Mouse (Mus musculus): Measurements from ENCODE around the gene AC129217.1. TPM values are rescaled to one million over a fixed set of nuclear protein-coding genes. Genes with fewer than 3 reads are reported as not detected.

AC129217.1 gene
- polyA plus RNA-seq, 1 experiment from 2014 or later, result not detected

GRCm38 (mm10) chr19:8888511-8889385 lies 59.2 kb downstream of the AC129217.1 start, which contains the start of the genes 1810009A15Rik and Gm49416:
Gene 1810009A15Rik (plus strand): TSS chr19:8888853.
Gene Gm49416 (plus strand): TSS chr19:8888926.
- peaks cover 16% of the 10 kb centered on the region for H3K4me1 ChIP-seq (ENCODE audit: control insufficient read depth, insufficient read depth, low read length)
- under 1% methylated on average over 58 of the region's 58 CpGs for WGBS
- peak; percentile 96 for ATAC-seq (ENCODE audit: low read depth)

More at GRCm38 (mm10) chr19:8888511-8889385, 59.2 kb downstream of the AC129217.1 start, which contains the start of the genes 1810009A15Rik and Gm49416:
- H3K36me3 ChIP-seq (ENCODE audit: control insufficient read depth, insufficient read depth, low read length), result 0 out of 2 replicates have a peak, but pooled peaks cover 3% of the 10 kb centered on the region
- peak within 1 kb of the TSS; percentile 80 for H3K4me2 ChIP-seq (ENCODE audit: low read depth, low read length)
- no peaks in the 10 kb centered on the region for H3K27me3 ChIP-seq (ENCODE audit: control insufficient read depth, insufficient read depth, low read length)
- H3K27ac ChIP-seq (ENCODE audit: low read depth, low read length), result peak within 1 kb of the TSS; percentile 80
- peak within 1 kb of the TSS; percentile 71 for H3K9ac ChIP-seq (replicated peaks; ENCODE audit: low read depth, low read length)
- H3K9me3 ChIP-seq (ENCODE audit: control insufficient read depth, low read length), result no peaks in the 10 kb centered on the region
- peak within 1 kb of the TSS; percentile 54 for H3K4me3 ChIP-seq (ENCODE audit: low read depth, low read length)

Small RNAs within 50 kb of the gene (microRNA-seq; reads per million reads assigned to microRNA genes)
- not detected for gene Mir5136

Other genes with a start within 250 kb of the AC129217.1 start
- gene Slc22a8, start 238.5 kb upstream of the AC129217.1 start, polyA plus RNA-seq (2014; fragmentation: Nextera tagmentation; extraction: Ambion mirVana), result 5.5 and 7.2 TPM in 2 replicates
- 1.8 TPM in 1 of 2 replicates, not detected in the other for gene Slc22a6, start 211.7 kb upstream of the AC129217.1 start, polyA plus RNA-seq (2014; fragmentation: Nextera tagmentation; extraction: Ambion mirVana)
- 0.19 and 0.26 TPM in 2 replicates for gene Chrm1, start 166.0 kb upstream of the AC129217.1 start, polyA plus RNA-seq (2014; fragmentation: Nextera tagmentation; extraction: Ambion mirVana)
- gene Slc3a2, start 106.4 kb upstream of the AC129217.1 start, polyA plus RNA-seq (2014; fragmentation: Nextera tagmentation; extraction: Ambion mirVana), result 145 and 163 TPM in 2 replicates
- gene Wdr74, start 93.9 kb upstream of the AC129217.1 start, polyA plus RNA-seq (2014; fragmentation: Nextera tagmentation; extraction: Ambion mirVana), result 88.5 and 91.5 TPM in 2 replicates
- gene 1700092M07Rik, start 89.1 kb upstream of the AC129217.1 start, polyA plus RNA-seq (2014; fragmentation: Nextera tagmentation; extraction: Ambion mirVana), result 1.8 and 2.6 TPM in 2 replicates
- 115 and 120 TPM in 2 replicates for gene Stx5a, start 88.4 kb upstream of the AC129217.1 start, polyA plus RNA-seq (2014; fragmentation: Nextera tagmentation; extraction: Ambion mirVana)
- gene Nxf1, start 72.7 kb upstream of the AC129217.1 start, polyA plus RNA-seq (2014; fragmentation: Nextera tagmentation; extraction: Ambion mirVana), result 120 and 140 TPM in 2 replicates
- 223 and 263 TPM in 2 replicates for gene Tmem223, start 58.8 kb upstream of the AC129217.1 start, polyA plus RNA-seq (2014; fragmentation: Nextera tagmentation; extraction: Ambion mirVana)
- 25.9 and 32.7 TPM in 2 replicates for gene Tmem179b, start 55.3 kb upstream of the AC129217.1 start, polyA plus RNA-seq (2014; fragmentation: Nextera tagmentation; extraction: Ambion mirVana)
- 17.7 and 19.0 TPM in 2 replicates for gene Taf6l, start 43.4 kb upstream of the AC129217.1 start, polyA plus RNA-seq (2014; fragmentation: Nextera tagmentation; extraction: Ambion mirVana)
- gene Polr2g, start 31.2 kb upstream of the AC129217.1 start, polyA plus RNA-seq (2014; fragmentation: Nextera tagmentation; extraction: Ambion mirVana), result 141 and 153 TPM in 2 replicates
- gene Zbtb3, start 27.2 kb upstream of the AC129217.1 start, polyA plus RNA-seq (2014; fragmentation: Nextera tagmentation; extraction: Ambion mirVana), result 7.1 and 7.7 TPM in 2 replicates
- 52.2 and 54.3 TPM in 2 replicates for gene Ttc9c, start 10.4 kb upstream of the AC129217.1 start, polyA plus RNA-seq (2014; fragmentation: Nextera tagmentation; extraction: Ambion mirVana)
- gene Hnrnpul2, start 9.8 kb upstream of the AC129217.1 start, polyA plus RNA-seq (2014; fragmentation: Nextera tagmentation; extraction: Ambion mirVana), result 9.1 and 9.5 TPM in 2 replicates
- 86.3 and 94.5 TPM in 2 replicates for gene Bscl2, start 7.7 kb downstream of the AC129217.1 start, polyA plus RNA-seq (2014; fragmentation: Nextera tagmentation; extraction: Ambion mirVana)
- 459 and 608 TPM in 2 replicates for gene Gng3, start 9.4 kb downstream of the AC129217.1 start, polyA plus RNA-seq (2014; fragmentation: Nextera tagmentation; extraction: Ambion mirVana)
- gene Lrrn4cl, start 21.0 kb downstream of the AC129217.1 start, polyA plus RNA-seq (2014; fragmentation: Nextera tagmentation; extraction: Ambion mirVana), result 0.99 and 1.3 TPM in 2 replicates
- 135 and 142 TPM in 2 replicates for gene Ubxn1, start 41.7 kb downstream of the AC129217.1 start, polyA plus RNA-seq (2014; fragmentation: Nextera tagmentation; extraction: Ambion mirVana)
- gene Uqcc3, start 51.1 kb downstream of the AC129217.1 start, polyA plus RNA-seq (2014; fragmentation: Nextera tagmentation; extraction: Ambion mirVana), result 63.2 and 64.1 TPM in 2 replicates
- gene Lbhd1, start 54.0 kb downstream of the AC129217.1 start, polyA plus RNA-seq (2014; fragmentation: Nextera tagmentation; extraction: Ambion mirVana), result 30.8 and 31.7 TPM in 2 replicates
- gene Gm49403, start 54.2 kb downstream of the AC129217.1 start, polyA plus RNA-seq (2014; fragmentation: Nextera tagmentation; extraction: Ambion mirVana), result not detected in 2 replicates
- 39.0 and 48.9 TPM in 2 replicates for gene 1810009A15Rik, start 59.1 kb downstream of the AC129217.1 start, polyA plus RNA-seq (2014; fragmentation: Nextera tagmentation; extraction: Ambion mirVana)
- gene Gm49416, start 59.2 kb downstream of the AC129217.1 start, polyA plus RNA-seq (2014; fragmentation: Nextera tagmentation; extraction: Ambion mirVana), result 0.39 TPM in 1 of 2 replicates, not detected in the other
- gene Ints5, start 63.2 kb downstream of the AC129217.1 start, polyA plus RNA-seq (2014; fragmentation: Nextera tagmentation; extraction: Ambion mirVana), result 22.0 and 30.3 TPM in 2 replicates
- 69.9 and 92.2 TPM in 2 replicates for gene Ganab, start 68.3 kb downstream of the AC129217.1 start, polyA plus RNA-seq (2014; fragmentation: Nextera tagmentation; extraction: Ambion mirVana)
- 66.3 and 67.2 TPM in 2 replicates for gene B3gat3, start 90.6 kb downstream of the AC129217.1 start, polyA plus RNA-seq (2014; fragmentation: Nextera tagmentation; extraction: Ambion mirVana)
- 1.1 and 1.7 TPM in 2 replicates for gene Rom1, start 99.6 kb downstream of the AC129217.1 start, polyA plus RNA-seq (2014; fragmentation: Nextera tagmentation; extraction: Ambion mirVana)
- gene Eml3, start 99.8 kb downstream of the AC129217.1 start, polyA plus RNA-seq (2014; fragmentation: Nextera tagmentation; extraction: Ambion mirVana), result 6.2 and 8.7 TPM in 2 replicates
- 29.1 and 33.7 TPM in 2 replicates for gene Mta2, start 112.1 kb downstream of the AC129217.1 start, polyA plus RNA-seq (2014; fragmentation: Nextera tagmentation; extraction: Ambion mirVana)
- 20.4 and 25.3 TPM in 2 replicates for gene Tut1, start 124.1 kb downstream of the AC129217.1 start, polyA plus RNA-seq (2014; fragmentation: Nextera tagmentation; extraction: Ambion mirVana)
- gene Eef1g, start 137.3 kb downstream of the AC129217.1 start, polyA plus RNA-seq (2014; fragmentation: Nextera tagmentation; extraction: Ambion mirVana), result 297 and 333 TPM in 2 replicates
- 2.7 and 3.7 TPM in 2 replicates for gene Ahnak, start 159.5 kb downstream of the AC129217.1 start, polyA plus RNA-seq (2014; fragmentation: Nextera tagmentation; extraction: Ambion mirVana)

Measured in neural tube, embryonic 14.5 days (tissue).